In the genomic region with DNA sequence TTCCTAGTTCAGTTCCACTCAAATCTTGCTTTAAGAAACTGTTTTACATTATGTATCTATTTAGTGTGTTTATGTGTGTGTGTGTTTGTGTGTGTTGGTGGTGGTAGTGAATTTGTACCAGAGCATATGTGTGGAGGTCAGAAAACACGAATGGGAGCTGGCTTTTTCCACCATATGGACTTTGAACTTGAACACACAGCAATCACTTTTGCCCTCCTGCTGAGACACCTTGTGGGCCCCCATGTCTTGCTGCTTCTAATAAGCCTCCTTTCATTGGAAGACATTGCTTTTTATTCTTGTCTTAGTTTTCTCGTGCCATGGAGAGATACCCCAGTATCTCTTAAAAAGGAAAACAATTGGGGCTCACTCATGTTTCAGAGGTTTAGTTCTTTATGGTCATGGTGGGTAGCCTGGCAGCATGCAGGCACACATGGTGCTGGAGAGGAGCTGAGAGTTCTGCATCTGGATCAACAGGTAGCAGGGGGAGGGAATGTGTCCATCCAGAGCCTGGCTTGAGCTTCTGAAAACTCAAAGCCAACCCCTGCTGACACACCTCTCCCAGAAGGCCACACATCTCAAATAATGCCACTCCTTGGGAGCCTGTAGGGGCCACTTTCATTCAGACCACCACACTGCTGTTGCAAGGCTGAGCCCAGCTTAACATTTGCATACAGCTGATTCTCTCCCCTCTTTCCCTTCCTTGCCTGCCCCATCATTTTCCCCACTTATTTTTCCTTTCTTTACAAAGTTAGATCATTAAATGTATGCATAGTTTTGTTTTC, we compare ENCODE assay signal across 25 mouse cellular contexts. TPM values are rescaled to one million over a fixed set of nuclear protein-coding genes. Genes with fewer than 3 reads are reported as not detected.
DNase-seq lines count a peak whose midpoint lies in the region; ATAC-seq and TF ChIP-seq lines count a peak whose summit lies in the region.
"Had no signal": no experiment of that assay in that cellular context is flagged by ENCODE, and none has a peak within 500 bp of the region (broad histone marks: within the 10 kb centered on the region; RNA-seq: fewer than 3 reads in every experiment).

No protein-coding gene starts in this region.

- H3K27ac ChIP-seq in forebrain, embryonic 12.5 days = no peak overlapping the region
- H3K27ac ChIP-seq in forebrain, postnatal 0 days (ENCODE audit: low read depth, low read length) = no peak overlapping the region
- no peak overlapping the region; the same call in 1 of the 2 replicates for H3K27ac ChIP-seq in midbrain, embryonic 11.5 days (ENCODE audit: low read depth, low read length)
- H3K27ac ChIP-seq in midbrain, postnatal 0 days (ENCODE audit: low read depth, low read length) = no peak overlapping the region
- H3K27ac ChIP-seq in intestine, postnatal 0 days (ENCODE audit: low read depth, low read length) = peak overlapping the region; percentile 43
- H3K27ac ChIP-seq: embryonic facial prominence, embryonic 13.5 days; hindbrain, embryonic 10.5 days; left cerebral cortex, adult 2 months had no signal

- no peaks in the 10 kb centered on the region for H3K27me3 ChIP-seq in forebrain, embryonic 12.5 days
- no peaks in the 10 kb centered on the region for H3K27me3 ChIP-seq in forebrain, postnatal 0 days (ENCODE audit: insufficient read depth, low read length)
- H3K27me3 ChIP-seq in midbrain, embryonic 11.5 days (ENCODE audit: control insufficient read depth, insufficient read depth, low read length) = no peaks in the 10 kb centered on the region
- no peaks in the 10 kb centered on the region for H3K27me3 ChIP-seq in midbrain, postnatal 0 days (ENCODE audit: insufficient read depth, low read length)
- H3K27me3 ChIP-seq in intestine, postnatal 0 days (replicated peaks; ENCODE audit: control insufficient read depth, insufficient read depth, low read length) = no peaks in the 10 kb centered on the region
- H3K27me3 ChIP-seq: embryonic facial prominence, embryonic 13.5 days had no signal

- no peak for TF ChIP-seq POLR2A in brain, embryonic 14.5 days (IDR thresholded peaks at IDR 0.05; ENCODE audit: borderline replicate concordance, extremely low read depth, insufficient read depth, insufficient read length, poor library complexity, severe bottlenecking)

- WGBS in forebrain, embryonic 12.5 days = 32% methylated on average over 2 of the region's 2 CpGs
- WGBS in forebrain, postnatal 0 days = 31% methylated on average over 2 of the region's 2 CpGs
- WGBS in midbrain, embryonic 11.5 days = 52% methylated on average over 2 of the region's 2 CpGs
- 31% methylated on average over 2 of the region's 2 CpGs for whole genome bisulfite sequencing in midbrain, postnatal 0 days
- 30% methylated on average over 2 of the region's 2 CpGs for WGBS in intestine, postnatal 0 days

- no peak overlapping the region for H3K4me3 ChIP-seq in forebrain, embryonic 12.5 days (replicated peaks)
- H3K4me3 ChIP-seq in forebrain, postnatal 0 days (ENCODE audit: low read depth, low read length) = no peak overlapping the region
- no peak overlapping the region for H3K4me3 ChIP-seq in midbrain, embryonic 11.5 days (ENCODE audit: low read depth, low read length)
- no peak overlapping the region for H3K4me3 ChIP-seq in midbrain, postnatal 0 days (ENCODE audit: low read depth, low read length)
- no peak overlapping the region for H3K4me3 ChIP-seq in intestine, postnatal 0 days (ENCODE audit: low read depth, low read length)
- H3K4me3 ChIP-seq: embryonic facial prominence, embryonic 13.5 days; hindbrain, embryonic 10.5 days; left cerebral cortex, adult 2 months had no signal

- H3K36me3 ChIP-seq in forebrain, embryonic 12.5 days (replicated peaks) = peaks cover 28% of the 10 kb centered on the region
- peaks cover 25% of the 10 kb centered on the region for H3K36me3 ChIP-seq in forebrain, postnatal 0 days (ENCODE audit: insufficient read depth)
- H3K36me3 ChIP-seq in midbrain, embryonic 11.5 days (ENCODE audit: control insufficient read depth, insufficient read depth, low read length) = peaks cover 2% of the 10 kb centered on the region; the same call in 1 of the 2 replicates
- H3K36me3 ChIP-seq in midbrain, postnatal 0 days (ENCODE audit: insufficient read depth, low read length) = peaks cover 18% of the 10 kb centered on the region
- H3K36me3 ChIP-seq in intestine, postnatal 0 days (ENCODE audit: control insufficient read depth, insufficient read depth) = peaks cover 27% of the 10 kb centered on the region

- TF ChIP-seq CTCF in forebrain, postnatal 0 days (IDR thresholded peaks at IDR 0.05; ENCODE audit: low read depth) = no peak
- TF ChIP-seq CTCF in midbrain, postnatal 0 days (IDR thresholded peaks at IDR 0.05) = no peak
- no peak for TF ChIP-seq CTCF in brain, embryonic 14.5 days (IDR thresholded peaks at IDR 0.05; ENCODE audit: borderline replicate concordance, extremely low read depth, insufficient read depth, insufficient read length)
- no peak for TF ChIP-seq CTCF in intestine, postnatal 0 days (IDR thresholded peaks at IDR 0.05; ENCODE audit: low read depth)

- H3K9me3 ChIP-seq in forebrain, embryonic 12.5 days = no peaks in the 10 kb centered on the region
- no peaks in the 10 kb centered on the region for H3K9me3 ChIP-seq in forebrain, postnatal 0 days (ENCODE audit: low read length)
- no peaks in the 10 kb centered on the region for H3K9me3 ChIP-seq in midbrain, embryonic 11.5 days (ENCODE audit: control insufficient read depth, low read length)
- no peaks in the 10 kb centered on the region for H3K9me3 ChIP-seq in midbrain, postnatal 0 days (ENCODE audit: low read length)
- no peaks in the 10 kb centered on the region for H3K9me3 ChIP-seq in intestine, postnatal 0 days (ENCODE audit: control insufficient read depth)
- H3K9me3 ChIP-seq: embryonic facial prominence, embryonic 13.5 days; hindbrain, embryonic 10.5 days had no signal

- intact Hi-C loops in gastrocnemius, postnatal 36 days (cut with DNase I) = no loop called here

- peaks cover 9% of the 10 kb centered on the region for H3K4me1 ChIP-seq in forebrain, embryonic 12.5 days
- H3K4me1 ChIP-seq in forebrain, postnatal 0 days (ENCODE audit: insufficient read depth) = no peaks in the 10 kb centered on the region
- peaks cover 7% of the 10 kb centered on the region for H3K4me1 ChIP-seq in midbrain, embryonic 11.5 days (ENCODE audit: control insufficient read depth, insufficient read depth, low read length)
- no peaks in the 10 kb centered on the region for H3K4me1 ChIP-seq in midbrain, postnatal 0 days (ENCODE audit: insufficient read depth, low read length)
- H3K4me1 ChIP-seq in intestine, postnatal 0 days (replicated peaks; ENCODE audit: control insufficient read depth, insufficient read depth, low read length) = peaks cover 18% of the 10 kb centered on the region; the same call in 1 of the 2 replicates

- H3K4me2 ChIP-seq in forebrain, embryonic 12.5 days = no peak overlapping the region
- H3K4me2 ChIP-seq in forebrain, postnatal 0 days (ENCODE audit: low read depth) = no peak overlapping the region
- no peak overlapping the region for H3K4me2 ChIP-seq in midbrain, embryonic 11.5 days
- no peak overlapping the region for H3K4me2 ChIP-seq in midbrain, postnatal 0 days (ENCODE audit: low read depth, low read length, poor library complexity, severe bottlenecking)
- H3K4me2 ChIP-seq in intestine, postnatal 0 days (replicated peaks; ENCODE audit: low read depth) = peak overlapping the region; percentile 21; the same call in 1 of the 2 replicates
- H3K4me2 ChIP-seq: embryonic facial prominence, embryonic 13.5 days; liver, embryonic 11.5 days had no signal

- H3K9ac ChIP-seq in forebrain, embryonic 12.5 days = no peak overlapping the region
- H3K9ac ChIP-seq in forebrain, postnatal 0 days = no peak overlapping the region
- no peak overlapping the region for H3K9ac ChIP-seq in midbrain, embryonic 11.5 days (ENCODE audit: low read length)
- H3K9ac ChIP-seq in midbrain, postnatal 0 days (replicated peaks; ENCODE audit: low read length, poor library complexity, severe bottlenecking) = no peak overlapping the region
- H3K9ac ChIP-seq in intestine, postnatal 0 days (ENCODE audit: low read depth, low read length) = no peak overlapping the region
- H3K9ac ChIP-seq: embryonic facial prominence, embryonic 13.5 days had no signal

- ATAC-seq in forebrain, embryonic 12.5 days (ENCODE audit: low FRiP score) = peak; percentile 71; the same call in 1 of the 2 replicates
- no peak for ATAC-seq in forebrain, postnatal 0 days
- peak; percentile 76 for ATAC-seq in midbrain, embryonic 11.5 days (ENCODE audit: low FRiP score)
- no peak for ATAC-seq in midbrain, postnatal 0 days (ENCODE audit: low FRiP score)
- ATAC-seq in intestine, postnatal 0 days = peak; percentile 69

- no peak for DNase-seq in forebrain, postnatal 0 days
- DNase-seq in midbrain, embryonic 11.5 days (ENCODE audit: low spot score, missing footprints) = peak; percentile 86
- DNase-seq in midbrain, postnatal 0 days (ENCODE audit: low spot score) = no peak
- peak; percentile 48 for DNase-seq in brain, embryonic 14.5 days (ENCODE audit: low read depth)
- DNase-seq in adipocyte (ENCODE audit: low spot score) = no peak
- no peak for DNase-seq in gastrocnemius, postnatal 36 days
- DNase-seq: cerebellum, adult 8-10 months; gastrocnemius, postnatal 14 days; left cerebral cortex, postnatal 4 days; lung, adult 18-20 months; lung, postnatal 14 days; right cerebral cortex, postnatal 14 days; thymus, adult 2 months had no signal

RNA-seq across cellular contexts. Expression of a gene that starts 10.5 kb away (rescaled TPM):
- 16.6 and 17.2 TPM in 2 replicates for polyA plus RNA-seq in forebrain, embryonic 12.5 days (2016; fragmentation: Nextera tagmentation; extraction: Ambion mirVana)
- total RNA-seq in forebrain, postnatal 0 days (2014; rRNA removed) = 21.2 and 31.8 TPM in 2 replicates
- polyA plus RNA-seq in forebrain, postnatal 0 days (2015; fragmentation: Nextera tagmentation; extraction: Ambion mirVana) = 11.5 and 19.1 TPM in 2 replicates
- polyA plus RNA-seq in midbrain, embryonic 11.5 days (2014; fragmentation: Nextera tagmentation; extraction: Ambion mirVana) = 16.4 and 16.6 TPM in 2 replicates
- total RNA-seq in midbrain, postnatal 0 days (2014; rRNA removed) = 24.5 and 30.7 TPM in 2 replicates
- polyA plus RNA-seq in midbrain, postnatal 0 days (2015; fragmentation: Nextera tagmentation; extraction: Ambion mirVana) = 18.4 and 21.3 TPM in 2 replicates
- polyA plus RNA-seq in brain, embryonic 14.5 days (2012; rRNA removed) = 21.1 and 27.7 TPM in 2 replicates
- polyA plus RNA-seq in intestine, postnatal 0 days (2015; fragmentation: Nextera tagmentation; extraction: Ambion mirVana) = 24.7 and 26.4 TPM in 2 replicates
- total RNA-seq in gastrocnemius, postnatal 36 days (2021) = 10 to 100 TPM; 16.3 to 17.4 TPM

RNA-seq across cellular contexts. Expression of a gene that starts 39.1 kb away (rescaled TPM):
- not detected in 2 replicates for polyA plus RNA-seq in forebrain, embryonic 12.5 days (2016; fragmentation: Nextera tagmentation; extraction: Ambion mirVana)
- not detected in 2 replicates for total RNA-seq in forebrain, postnatal 0 days (2014; rRNA removed)
- polyA plus RNA-seq in forebrain, postnatal 0 days (2015; fragmentation: Nextera tagmentation; extraction: Ambion mirVana) = not detected in 2 replicates
- polyA plus RNA-seq in midbrain, embryonic 11.5 days (2014; fragmentation: Nextera tagmentation; extraction: Ambion mirVana) = not detected in 2 replicates
- not detected in 2 replicates for total RNA-seq in midbrain, postnatal 0 days (2014; rRNA removed)
- not detected in 2 replicates for polyA plus RNA-seq in midbrain, postnatal 0 days (2015; fragmentation: Nextera tagmentation; extraction: Ambion mirVana)
- polyA plus RNA-seq in brain, embryonic 14.5 days (2012; rRNA removed) = 0.05 TPM in 1 of 2 replicates, not detected in the other
- 0.18 and 0.80 TPM in 2 replicates for polyA plus RNA-seq in intestine, postnatal 0 days (2015; fragmentation: Nextera tagmentation; extraction: Ambion mirVana)
- total RNA-seq in gastrocnemius, postnatal 36 days (2021) = under 1 TPM; 0.27 to 0.31 TPM
- total RNA-seq: gastrocnemius, postnatal 14 days; left cerebral cortex, adult 2 months; left cerebral cortex, postnatal 4 days; megakaryocyte, adult 5-6 weeks; monocyte, adult 5-6 weeks had no signal
- polyA plus RNA-seq: embryonic facial prominence, embryonic 13.5 days; heart, embryonic 16.5 days; hindbrain, embryonic 10.5 days; kidney, embryonic 14.5 days; neural tube, embryonic 14.5 days; spleen, adult 2 months had no signal

RNA-seq across cellular contexts. Expression of a gene that starts 45.9 kb away (rescaled TPM):
- polyA plus RNA-seq in forebrain, embryonic 12.5 days (2016; fragmentation: Nextera tagmentation; extraction: Ambion mirVana) = 23.0 and 24.1 TPM in 2 replicates
- total RNA-seq in forebrain, postnatal 0 days (2014; rRNA removed) = 18.5 and 22.8 TPM in 2 replicates
- 16.6 and 22.9 TPM in 2 replicates for polyA plus RNA-seq in forebrain, postnatal 0 days (2015; fragmentation: Nextera tagmentation; extraction: Ambion mirVana)
- polyA plus RNA-seq in midbrain, embryonic 11.5 days (2014; fragmentation: Nextera tagmentation; extraction: Ambion mirVana) = 15.7 and 15.9 TPM in 2 replicates
- 18.0 and 20.2 TPM in 2 replicates for total RNA-seq in midbrain, postnatal 0 days (2014; rRNA removed)
- polyA plus RNA-seq in midbrain, postnatal 0 days (2015; fragmentation: Nextera tagmentation; extraction: Ambion mirVana) = 21.8 and 23.1 TPM in 2 replicates
- polyA plus RNA-seq in brain, embryonic 14.5 days (2012; rRNA removed) = 10.3 and 19.4 TPM in 2 replicates
- 10.3 and 10.4 TPM in 2 replicates for polyA plus RNA-seq in intestine, postnatal 0 days (2015; fragmentation: Nextera tagmentation; extraction: Ambion mirVana)
- 1 to 10 TPM; 7.4 to 8.5 TPM for total RNA-seq in gastrocnemius, postnatal 36 days (2021)

Comparison
In these comparisons a context has a peak if more than half of its experiments do, and no peak if none do; other contexts are left out.
1. ATAC-seq: peak in forebrain, embryonic 12.5 days (single experiment), midbrain, embryonic 11.5 days (single experiment) and intestine, postnatal 0 days (single experiment); none in forebrain, postnatal 0 days (single experiment) and midbrain, postnatal 0 days (single experiment).
2. DNase-seq: peak in midbrain, embryonic 11.5 days (single experiment) and brain, embryonic 14.5 days (single experiment); none in forebrain, postnatal 0 days (single experiment), midbrain, postnatal 0 days (single experiment), adipocyte (single experiment) and gastrocnemius, postnatal 36 days (0 of 2).